Mouse (Mus musculus) lung, postnatal 0 days (tissue): ENCODE results near the gene Gm20388. TPM values are rescaled to one million over a fixed set of nuclear protein-coding genes. Genes with fewer than 3 reads are reported as not detected.
A peak's percentile ranks its signal among the peaks of the same experiment; 100 is the strongest.

Experiments used
- ATAC-seq: fragments of 200-750 bp; cut with Nextera tagmentation; 2 replicates; pipeline ENCODE4 v1.8.0; 2017; ENCODE audit warnings: moderate library complexity
- DNase-seq: peaks from one replicate; pipeline ENCODE4 v3.0.0-alpha.2; 2016; ENCODE audit warnings: low spot score
- H3K27ac ChIP-seq: fragments of 300-500 bp; sonication (generic); 2 replicates; pipeline ENCODE4 v1.5.1; 2014; ENCODE audit warnings: antibody characterized with exemption, mild to moderate bottlenecking, low read length, mixed read lengths
- H3K27me3 ChIP-seq: fragments of 300-500 bp; sonication (generic); replicated peaks from 2 replicates; pipeline ENCODE4 v1.6.1; 2014; ENCODE audit warnings: low read length, mixed read lengths; ENCODE audit not compliant: insufficient read depth
- H3K36me3 ChIP-seq: fragments of 300-500 bp; sonication (generic); 2 replicates; pipeline ENCODE4 v1.6.1; 2014; ENCODE audit warnings: low read length, mixed read lengths; ENCODE audit not compliant: insufficient read depth
- H3K4me1 ChIP-seq: fragments of 300-500 bp; sonication (generic); 2 replicates; pipeline ENCODE4 v1.6.1; 2014; ENCODE audit warnings: antibody characterized with exemption, low read depth, low read length, mixed read lengths; ENCODE audit not compliant: insufficient read depth
- H3K4me2 ChIP-seq: fragments of 300-500 bp; sonication (generic); replicated peaks from 2 replicates; pipeline ENCODE4 v1.6.1; 2014; ENCODE audit warnings: low read depth, mild to moderate bottlenecking, low read length, moderate library complexity, mixed read lengths
- H3K4me3 ChIP-seq: fragments of 300-500 bp; sonication (generic); 2 replicates; pipeline ENCODE4 v1.5.1; 2014; ENCODE audit warnings: low read depth, low read length
- H3K9ac ChIP-seq: fragments of 300-500 bp; sonication (generic); replicated peaks from 2 replicates; pipeline ENCODE4 v1.6.1; 2014; ENCODE audit warnings: low read depth, mild to moderate bottlenecking
- H3K9me3 ChIP-seq: fragments of 300-500 bp; sonication (generic); 2 replicates; pipeline ENCODE4 v1.6.1; 2016; ENCODE audit warnings: low read length, mixed read lengths
- CTCF ChIP-seq: IDR thresholded peaks from 2 replicates; pipeline ENCODE4 v1.5.1; 2016; ENCODE audit warnings: antibody characterized with exemption, mild to moderate bottlenecking
- EP300 ChIP-seq: IDR thresholded peaks from 2 replicates; pipeline ENCODE4 v1.6.1; 2016; ENCODE audit warnings: antibody characterized with exemption, mild to moderate bottlenecking, control low read depth
- WGBS: fragments of 180-500 bp; shearing (Covaris S2); extraction: QIAGEN DNeasy Blood & Tissue Kit; methylation state at CpG from one replicate; pipeline ENCODE4 v1.1.7; 2014; 5-methylcytosine and 5-hydroxymethylcytosine counted together
- polyA plus RNA-seq: library from polyadenylated mRNA; unstranded; fragments of >200 nt; fragmentation: Nextera tagmentation; extraction: Ambion mirVana; gene quantifications from 2 replicates; pipeline ENCODE4 v1.2.1, GENCODE M21; 2015

The Gm20388 gene
- polyA plus RNA-seq, 1 experiment from 2014 or later, result not detected

DNA sequence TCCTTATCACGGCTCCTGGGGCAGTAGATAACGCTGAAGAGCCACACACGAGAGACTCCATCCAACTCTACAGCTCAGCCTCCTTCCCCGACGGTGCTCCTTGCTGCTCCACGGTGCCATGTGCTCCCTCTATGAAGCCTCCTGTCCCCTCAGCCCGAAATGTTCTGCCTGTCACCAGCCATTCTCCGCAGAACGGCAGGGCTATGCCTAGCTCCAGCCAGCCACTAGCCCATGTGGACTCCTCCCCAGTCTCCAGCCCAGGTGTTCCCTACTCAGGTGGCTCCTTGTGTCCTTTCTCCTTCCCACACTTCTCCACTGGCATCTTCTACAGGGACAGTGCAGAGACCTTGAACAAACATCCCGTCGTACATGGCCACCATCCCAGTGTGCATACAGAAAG is 1634.3 kb downstream of the Gm20388 start:
- WGBS, result 59% methylated on average over 11 of the region's 11 CpGs
- H3K4me3 ChIP-seq, result no peak overlapping the region
- no peak for DNase-seq

DNA sequence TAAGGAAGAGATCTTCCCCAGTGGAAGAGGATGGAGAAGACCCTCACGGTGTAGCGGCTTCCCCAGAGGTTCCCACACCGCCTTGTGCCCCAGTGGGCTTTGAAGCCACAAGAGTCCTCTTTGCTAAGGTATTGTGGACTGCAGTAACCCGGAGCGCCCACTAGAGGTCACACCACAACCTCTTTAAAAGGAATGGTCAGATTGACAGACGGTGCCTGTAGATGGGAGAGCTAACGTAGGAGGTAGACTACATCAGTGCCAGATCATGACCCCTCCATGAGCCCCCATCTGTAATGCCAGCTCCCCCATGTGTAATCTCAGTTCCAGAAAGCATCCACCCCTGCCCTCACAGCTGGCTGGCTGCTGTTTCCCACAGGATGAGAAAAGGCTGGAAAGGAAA is 1636.5 kb downstream of the Gm20388 start:
- ATAC-seq (peak; percentile 56; the same call in 1 of the 2 replicates), DNase-seq (peak; percentile 91)
- peaks cover 11% of the 10 kb centered on the region for H3K36me3 ChIP-seq
- H3K27ac ChIP-seq, result no peak overlapping the region
- TF ChIP-seq EP300 (no peak), CTCF (peak; percentile 96)
- no peak overlapping the region for H3K4me3 ChIP-seq
- 9% methylated on average over 7 of the region's 7 CpGs for WGBS
- no peak overlapping the region for H3K4me2 ChIP-seq
- H3K9ac ChIP-seq, result no peak overlapping the region
- H3K27me3 ChIP-seq, result no peaks in the 10 kb centered on the region
- H3K9me3 ChIP-seq, result no peaks in the 10 kb centered on the region
- no peaks in the 10 kb centered on the region for H3K4me1 ChIP-seq

More for the DNA sequence above, 1634.3 kb downstream of the Gm20388 start:
- H3K27ac ChIP-seq, result no peak overlapping the region
- ATAC-seq, result no peak
- H3K9ac ChIP-seq, result no peak overlapping the region
- H3K9me3 ChIP-seq, result no peaks in the 10 kb centered on the region
- H3K4me2 ChIP-seq, result no peak overlapping the region
- no peaks in the 10 kb centered on the region; the same call in 1 of the 2 replicates for H3K36me3 ChIP-seq
- no peaks in the 10 kb centered on the region for H3K4me1 ChIP-seq
- H3K27me3 ChIP-seq, result no peaks in the 10 kb centered on the region
- no peak for TF ChIP-seq CTCF
- no peak for TF ChIP-seq EP300

DNA sequence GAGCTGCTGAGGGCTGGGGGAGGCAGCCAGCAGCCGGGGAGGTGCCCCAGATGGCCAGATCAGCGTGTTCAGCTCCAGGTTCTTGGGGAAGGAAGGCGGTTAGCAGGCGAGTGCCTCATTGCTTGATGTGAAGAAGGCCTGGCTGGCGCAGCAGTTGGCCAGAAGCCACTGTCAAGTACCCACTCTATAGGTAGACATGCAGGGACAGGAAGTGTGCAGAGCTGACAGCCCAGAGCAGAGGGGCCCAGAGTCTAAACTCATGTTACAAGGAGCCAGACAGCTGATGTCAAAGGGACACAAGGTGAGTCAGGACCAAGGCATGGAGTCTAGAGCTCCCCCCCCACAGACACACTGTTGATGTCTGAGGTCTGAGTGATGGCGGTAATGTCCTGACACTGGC is 1639.4 kb downstream of the Gm20388 start:
- 56% methylated on average over 6 of the region's 6 CpGs for WGBS
- Histone ChIP-seq H3K4me1 (no peaks in the 10 kb centered on the region), H3K27ac (no peak overlapping the region), H3K4me2 (no peak overlapping the region), H3K9me3 (no peaks in the 10 kb centered on the region), H3K36me3 (peaks cover 17% of the 10 kb centered on the region), H3K27me3 (no peaks in the 10 kb centered on the region), H3K4me3 (no peak overlapping the region), H3K9ac (no peak overlapping the region)
- ATAC-seq (peak; percentile 55), DNase-seq (peak; percentile 34)
- TF ChIP-seq EP300, result no peak
- no peak for TF ChIP-seq CTCF

DNA sequence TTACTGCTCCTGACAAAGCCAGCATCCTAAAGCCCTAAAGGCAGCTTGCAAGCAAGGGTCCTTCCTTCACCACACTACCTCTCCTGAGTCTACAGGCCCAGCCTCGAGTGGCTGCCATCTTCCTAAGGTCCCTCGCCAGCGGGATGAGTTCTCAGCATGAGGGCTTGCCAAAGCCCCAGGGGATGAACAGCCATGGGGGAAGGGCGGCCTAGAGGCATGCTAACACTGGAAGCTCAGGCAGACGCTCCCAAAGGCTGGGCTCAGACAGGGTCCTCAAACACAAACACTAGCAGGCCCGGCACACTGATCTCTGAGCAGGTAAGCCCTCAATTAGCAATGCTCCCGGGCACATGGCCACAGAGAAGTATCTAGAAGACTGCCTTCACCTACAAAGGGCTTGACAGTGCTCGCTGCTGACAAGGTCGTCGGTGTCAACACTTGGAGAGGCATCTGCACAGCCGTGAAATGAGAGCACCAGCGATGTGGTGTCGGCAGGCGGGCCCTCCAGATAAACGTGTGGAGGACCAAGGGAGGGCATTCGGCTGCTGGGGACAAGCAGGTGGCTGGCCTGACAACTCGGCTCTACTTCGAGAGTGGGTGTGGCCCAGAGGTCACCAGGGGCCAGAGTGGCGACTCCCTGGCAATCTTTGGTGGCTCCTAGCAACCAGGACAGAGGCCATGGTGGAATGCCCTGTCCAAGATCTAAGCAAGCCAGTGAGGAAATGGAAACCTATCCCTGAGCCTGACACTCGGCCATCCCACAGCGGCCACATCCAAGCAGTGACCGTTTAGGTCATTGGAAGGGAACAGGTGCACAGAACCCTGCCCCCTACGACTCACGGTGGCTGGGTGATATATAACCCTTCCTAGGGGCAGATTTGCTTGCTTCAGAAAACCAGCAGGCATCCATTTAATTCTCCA is 1640.7 kb downstream of the Gm20388 start:
- Histone ChIP-seq H3K36me3 (peaks cover 17% of the 10 kb centered on the region), H3K4me3 (no peak overlapping the region), H3K9me3 (no peaks in the 10 kb centered on the region), H3K27me3 (no peaks in the 10 kb centered on the region), H3K27ac (no peak overlapping the region), H3K4me1 (no peaks in the 10 kb centered on the region), H3K4me2 (no peak overlapping the region), H3K9ac (no peak overlapping the region)
- ATAC-seq (no peak), DNase-seq (no peak)
- TF ChIP-seq CTCF (no peak), EP300 (no peak)
- WGBS, result 58% methylated on average over 24 of the region's 24 CpGs

DNA sequence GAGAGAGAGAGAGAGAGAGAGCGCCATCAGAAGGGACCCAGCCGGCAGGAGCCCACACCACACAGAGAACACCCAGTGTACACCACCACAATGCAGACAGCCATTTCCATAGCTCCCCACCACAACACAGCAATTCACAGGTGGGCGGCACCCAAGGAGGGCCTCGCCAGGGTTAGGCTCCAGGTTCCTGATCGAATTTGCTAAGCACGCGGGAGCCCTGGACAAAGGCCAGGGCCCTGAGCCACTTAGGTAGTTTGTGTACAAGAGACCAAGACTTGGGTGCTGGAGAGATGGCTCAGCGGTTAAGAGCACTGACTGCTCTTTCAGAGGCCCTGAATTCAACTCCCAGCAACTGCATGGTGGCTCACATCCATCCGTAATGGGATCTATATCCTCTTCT is 1641.9 kb downstream of the Gm20388 start:
- ATAC-seq, result no peak
- no peak overlapping the region for H3K4me3 ChIP-seq
- H3K4me2 ChIP-seq, result no peak overlapping the region
- no peaks in the 10 kb centered on the region for H3K4me1 ChIP-seq
- H3K27ac ChIP-seq, result no peak overlapping the region
- no peak overlapping the region for H3K9ac ChIP-seq
- H3K36me3 ChIP-seq, result peaks cover 17% of the 10 kb centered on the region
- DNase-seq, result no peak
- 76% methylated on average over 9 of the region's 9 CpGs for WGBS
- TF ChIP-seq CTCF (no peak), EP300 (no peak)
- H3K9me3 ChIP-seq, result no peaks in the 10 kb centered on the region
- H3K27me3 ChIP-seq, result no peaks in the 10 kb centered on the region

DNA sequence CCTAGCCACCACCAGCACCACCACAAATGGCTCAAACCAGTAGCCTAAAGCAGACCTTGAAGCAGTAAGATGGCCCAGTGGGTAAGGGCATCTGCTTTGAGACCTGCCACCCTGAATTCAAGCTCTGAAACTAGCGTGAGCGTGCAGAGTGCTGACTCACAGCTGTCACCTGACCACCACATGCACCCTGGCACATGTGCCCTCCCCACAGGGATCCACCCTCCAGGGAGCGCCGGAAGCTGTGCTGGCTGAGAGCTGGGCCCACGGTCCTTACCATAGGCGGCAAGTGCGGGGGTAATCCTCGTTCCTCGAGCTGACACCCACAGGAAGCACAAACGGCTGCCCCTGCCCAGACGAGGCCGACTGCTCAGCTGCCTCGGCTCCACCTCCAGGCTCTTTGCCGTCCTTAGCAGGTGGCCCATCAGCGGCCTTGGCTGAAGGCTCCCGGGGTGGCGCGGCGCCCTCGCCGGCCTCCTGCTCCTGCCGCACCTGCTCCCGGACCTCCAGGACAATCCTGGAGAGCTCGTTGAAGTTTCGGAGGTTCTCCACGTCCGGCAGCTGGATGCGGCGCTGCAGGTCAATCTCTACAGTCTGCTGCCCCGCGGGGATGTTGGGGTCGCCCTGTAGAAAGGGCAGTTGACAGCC is 1643.3 kb downstream of the Gm20388 start:
- H3K9ac ChIP-seq, result no peak overlapping the region
- DNase-seq, result no peak
- no peak overlapping the region for H3K4me2 ChIP-seq
- H3K4me1 ChIP-seq, result no peaks in the 10 kb centered on the region
- TF ChIP-seq CTCF, result no peak
- no peak for TF ChIP-seq EP300
- H3K27ac ChIP-seq, result no peak overlapping the region
- no peaks in the 10 kb centered on the region for H3K27me3 ChIP-seq
- WGBS, result 95% methylated on average over 31 of the region's 32 CpGs
- H3K9me3 ChIP-seq, result no peaks in the 10 kb centered on the region
- H3K4me3 ChIP-seq, result no peak overlapping the region
- no peak for ATAC-seq
- H3K36me3 ChIP-seq, result peaks cover 17% of the 10 kb centered on the region
